Mouse (Mus musculus): ENCODE measurements at regions not wholly inside any gene's neighbourhood (a gene's known extent, or its start where the extent isn't known, plus 50 kb on each side); places are given as distances from the start of the nearest gene placed in this dataset.
"Not testable (repeated sequence)": the region's sequence is repeated elsewhere in the genome, so short reads cannot be mapped to it uniquely, and the experiment has no call there.

DNA sequence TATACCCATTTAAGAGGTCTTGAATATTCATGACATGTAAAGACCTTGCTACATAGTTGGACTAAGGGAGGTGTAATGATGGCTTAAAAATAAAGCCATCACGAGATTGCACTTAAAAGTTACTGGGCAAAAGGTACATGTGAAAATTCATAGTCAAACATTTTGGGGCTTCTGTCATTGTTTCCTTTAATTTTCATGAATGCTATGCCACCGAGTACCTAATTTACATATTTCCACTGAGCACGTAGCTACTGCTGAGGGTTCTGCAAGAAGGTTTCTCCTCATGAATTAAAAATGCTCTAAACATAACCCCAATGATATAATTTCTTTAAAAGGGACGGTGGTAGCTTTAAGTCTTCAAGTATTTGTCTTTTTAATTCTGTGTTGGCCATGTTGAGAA lies 800.4 kb downstream of the Ets1 start:
- no peak for DNase-seq (ENCODE audit: low spot score in 2 of 2)

DNA sequence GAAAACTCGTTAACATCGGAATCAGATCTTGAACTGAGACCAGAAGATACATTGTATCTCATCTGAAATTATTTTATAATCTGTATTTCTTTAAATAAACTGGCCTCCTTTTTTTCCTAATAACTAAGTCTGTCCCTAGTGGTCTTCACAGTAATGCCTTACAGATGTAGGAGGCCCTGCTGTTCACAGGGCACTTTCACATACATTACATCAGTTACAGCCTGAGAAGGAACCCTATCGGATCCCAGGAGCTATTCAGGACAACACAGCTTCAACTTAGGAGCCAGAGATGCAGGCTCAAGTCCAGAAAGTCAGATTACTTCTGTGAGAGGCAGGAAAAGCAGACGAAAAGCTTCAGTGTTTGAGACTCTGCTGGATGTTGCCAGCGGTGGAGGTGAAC lies 806.2 kb downstream of the Ets1 start:
- no peak for DNase-seq (ENCODE audit: low spot score in 2 of 2)

DNA sequence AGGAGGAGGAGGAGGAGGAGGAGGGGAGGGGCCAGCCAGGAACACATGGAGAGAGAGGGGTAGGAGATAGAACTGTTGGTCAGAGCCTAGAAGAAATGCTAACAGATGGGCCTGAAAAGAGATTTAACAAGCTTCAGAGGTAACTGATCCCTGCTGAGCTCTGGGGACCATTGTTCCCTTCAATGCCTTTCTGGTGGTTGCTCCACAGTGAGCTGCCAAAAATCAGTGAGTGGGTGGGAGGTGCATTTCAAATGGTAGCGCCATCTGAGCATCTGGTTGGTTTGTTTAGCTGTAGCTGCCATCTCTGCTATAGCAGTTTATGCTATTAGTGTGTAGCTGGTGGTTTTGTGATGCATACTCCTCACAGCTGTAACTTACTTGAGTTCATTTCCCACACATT lies 809.9 kb downstream of the Ets1 start:
- peak in 1 of 2 experiments; percentile 2 for DNase-seq (ENCODE audit: low spot score in 2 of 2)

DNA sequence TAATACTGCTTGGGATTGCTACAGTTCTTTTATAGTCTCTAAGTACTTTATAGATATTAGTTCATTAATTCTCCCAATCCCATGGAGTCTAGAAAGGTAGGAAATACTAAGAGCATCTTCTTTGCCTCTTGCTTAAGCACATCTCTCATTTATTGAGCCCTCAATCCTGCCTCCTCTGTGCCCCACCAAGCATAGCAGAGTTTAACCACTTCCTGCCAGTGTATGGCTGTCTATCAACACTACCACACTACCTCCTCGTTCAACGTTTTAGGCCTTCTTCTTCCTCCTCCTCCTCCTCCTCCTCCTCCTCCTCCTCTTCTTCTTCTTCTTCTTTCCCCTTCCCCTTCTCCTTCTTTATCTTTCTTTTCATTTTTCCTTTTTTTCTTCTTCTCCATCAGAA lies 839.1 kb downstream of the Ets1 start:
- no peak for DNase-seq (ENCODE audit: low spot score in 2 of 2)

GRCm38 (mm10) chr9:33482845-33483540 lies 847.0 kb downstream of the Ets1 start:
- DNase-seq (ENCODE audit: low spot score in 2 of 2): no peak

DNA sequence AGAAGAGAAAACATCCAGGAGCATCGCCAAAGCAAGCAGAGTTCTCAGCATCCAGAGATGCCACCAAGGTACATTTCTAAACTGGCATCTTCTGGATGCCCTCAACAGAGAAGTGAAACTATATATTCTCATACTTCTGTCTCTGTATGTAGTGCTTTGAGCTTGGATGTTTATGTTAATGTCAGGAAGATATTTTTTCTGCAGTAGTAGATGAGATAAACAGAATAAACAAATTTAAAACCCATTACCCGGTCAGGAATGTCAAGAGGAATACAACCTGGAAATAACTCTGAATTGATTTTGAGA lies 847.5 kb downstream of the Ets1 start:
- no peak for DNase-seq (ENCODE audit: low spot score in 2 of 2)

DNA sequence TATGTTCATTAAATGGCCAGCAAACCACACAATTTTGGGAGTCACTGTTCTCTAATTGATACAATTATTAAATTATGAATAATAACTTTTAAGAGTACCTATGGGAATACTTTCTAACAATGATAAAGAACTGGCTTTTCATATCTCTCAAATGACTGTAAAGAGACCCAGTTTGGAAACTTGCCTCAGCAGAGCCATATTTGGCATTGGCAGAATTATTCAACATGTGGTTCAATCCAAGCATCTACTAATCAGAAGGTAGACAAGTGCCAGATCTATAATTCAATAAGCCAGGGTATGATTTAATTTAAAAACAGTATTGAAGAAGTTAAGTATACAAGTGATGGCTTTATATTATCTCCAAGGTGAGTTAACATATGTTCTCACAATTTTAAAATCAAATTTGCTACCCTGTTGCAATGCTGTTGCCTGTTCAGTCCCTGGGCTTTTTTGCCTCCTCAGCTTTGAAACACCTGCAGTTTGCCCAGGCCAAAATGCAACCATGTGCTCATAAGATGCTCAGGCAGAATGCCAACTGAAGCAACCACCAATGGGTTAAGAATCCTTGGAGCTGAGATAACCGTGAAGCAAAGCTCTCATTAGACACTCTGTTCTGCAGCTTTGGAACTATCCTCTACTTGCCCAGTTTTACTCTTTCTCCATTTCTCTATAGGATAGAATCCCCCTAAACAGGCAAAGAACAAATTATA lies 897.2 kb downstream of the Ets1 start:
- DNase-seq (ENCODE audit: low spot score in 2 of 2): no peak

DNA sequence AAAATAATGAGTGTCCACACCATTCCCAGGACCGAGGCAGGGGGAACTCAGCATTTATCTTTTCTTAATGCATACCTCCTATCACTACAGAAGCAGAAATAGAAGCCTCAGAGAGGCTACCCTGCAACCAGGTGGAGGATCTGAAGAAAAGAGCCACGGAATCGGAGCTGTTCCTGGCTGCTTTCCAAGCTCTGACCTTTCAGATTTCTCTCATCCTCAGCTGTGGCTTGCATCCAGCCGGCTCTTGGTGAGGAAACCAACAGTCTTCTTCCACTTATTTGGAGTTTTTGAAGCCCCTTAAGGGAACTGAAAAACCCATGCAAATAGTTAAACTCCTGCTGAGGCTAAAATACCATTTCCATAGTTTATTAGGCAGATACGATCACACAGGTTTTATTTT lies 907.3 kb downstream of the Ets1 start:
- DNase-seq (ENCODE audit: low spot score in 2 of 2): no peak

DNA sequence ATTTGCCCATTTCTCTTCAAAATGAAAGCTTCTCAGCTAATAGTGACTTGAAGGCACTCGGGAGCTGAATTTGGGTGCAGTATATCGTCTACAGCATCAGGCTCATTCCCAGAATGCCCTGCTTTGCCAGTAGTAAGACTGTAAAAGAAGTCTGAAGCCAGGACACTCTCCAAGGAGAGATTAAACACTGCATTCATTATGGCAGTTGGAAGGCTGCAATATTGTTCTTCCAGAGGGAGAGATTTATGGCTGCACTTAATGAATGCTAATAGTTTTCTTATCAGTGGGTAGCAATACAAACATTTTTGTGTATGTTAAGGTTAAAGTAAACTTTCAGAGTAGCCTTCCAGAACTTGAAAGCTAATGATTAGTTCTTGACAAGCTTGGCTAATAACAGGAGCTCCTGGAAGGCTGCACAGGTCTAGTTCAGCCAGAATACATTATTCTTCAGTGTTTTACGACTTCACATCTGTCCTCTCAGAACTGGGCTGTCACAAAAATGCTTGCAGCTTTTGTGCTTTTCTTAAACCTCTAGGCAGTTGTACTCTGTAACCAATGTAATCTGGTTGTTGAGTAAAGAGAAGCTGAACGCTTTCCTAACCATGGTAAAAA lies 910.2 kb downstream of the Ets1 start:
- DNase-seq (ENCODE audit: low spot score in 2 of 2): no peak

- DNase-seq (ENCODE audit: low spot score in 2 of 2): no peak
These were observed 913.4 kb downstream of the Ets1 start for GRCm38 (mm10) chr9:33549395-33549794.

- DNase-seq (ENCODE audit: low spot score in 2 of 2): no peak
These were observed 913.7 kb upstream of the Kirrel3 start for GRCm38 (mm10) chr9:33571990-33572389.

DNA sequence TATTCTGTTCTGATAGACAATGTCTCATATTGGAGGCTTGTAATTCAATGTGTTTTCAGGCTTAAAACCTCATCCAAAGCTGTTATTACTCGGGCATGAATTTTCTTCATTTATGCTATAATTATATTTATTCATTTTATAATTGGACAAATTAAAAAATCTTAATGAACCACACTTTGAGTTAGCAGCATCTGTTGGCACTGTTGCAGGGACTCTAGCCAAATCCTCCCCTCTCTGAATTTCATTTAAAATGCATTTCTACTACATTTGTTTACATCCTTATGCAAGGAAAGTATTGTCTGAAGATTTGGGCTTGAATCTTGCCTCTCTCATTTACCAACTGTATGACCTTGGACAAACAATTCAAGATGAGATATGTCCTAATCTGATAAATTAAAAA lies 874.2 kb upstream of the Kirrel3 start:
- no peak for DNase-seq (ENCODE audit: low spot score in 2 of 2)

DNA sequence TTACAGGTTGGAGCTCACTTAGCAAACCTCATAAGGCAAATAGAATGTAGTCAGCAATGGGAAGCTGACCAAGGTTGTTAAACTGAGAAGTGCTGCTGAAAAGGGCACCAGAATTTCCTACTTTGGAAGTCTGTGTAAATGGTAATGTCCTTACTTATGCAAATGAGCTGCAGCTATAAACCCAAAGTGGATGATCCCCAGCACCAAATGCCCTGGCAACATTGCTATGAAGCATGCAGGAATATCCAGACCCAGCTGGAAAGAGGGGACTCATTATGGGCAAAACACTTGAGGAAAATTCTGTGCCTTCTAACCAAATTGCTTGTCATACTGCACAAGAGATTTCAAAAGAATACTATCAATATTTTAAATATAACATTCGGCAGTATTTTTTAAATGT lies 861.3 kb upstream of the Kirrel3 start:
- DNase-seq (ENCODE audit: low spot score in 2 of 2): no peak

DNA sequence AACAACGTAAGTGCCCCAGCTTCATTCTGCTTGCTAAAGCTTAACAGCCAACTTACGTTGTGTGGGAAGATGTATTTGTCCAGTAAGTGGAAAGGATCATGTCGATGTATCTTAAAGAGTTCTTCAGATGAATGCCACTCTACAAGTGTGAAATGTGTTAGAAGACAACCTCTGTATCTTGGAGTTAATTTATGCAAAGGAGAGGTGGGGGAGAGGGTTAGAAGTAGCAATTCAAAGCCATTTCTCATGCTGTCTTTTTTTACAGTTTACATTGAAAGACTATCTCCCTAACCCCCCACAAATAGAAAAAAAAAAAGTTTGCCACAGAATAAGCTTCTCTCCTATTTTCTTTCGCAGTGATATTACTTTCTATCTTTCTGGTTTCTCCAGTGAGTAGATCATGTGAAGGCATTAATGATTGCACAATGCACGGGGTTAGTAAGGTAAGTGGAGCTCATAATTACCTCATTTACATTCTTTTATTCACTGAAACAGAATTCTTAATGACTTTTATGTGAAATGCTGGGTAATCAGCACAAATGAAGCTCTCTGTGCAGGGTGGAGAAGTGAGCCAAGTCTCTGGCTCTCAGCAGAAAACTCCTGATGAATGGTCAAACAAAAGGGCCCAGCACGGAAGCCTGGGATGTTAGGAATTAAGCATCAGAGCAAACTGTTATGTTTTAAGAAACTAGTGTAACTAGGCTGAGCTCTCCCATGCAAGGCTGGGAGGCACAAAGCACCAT lies 855.8 kb upstream of the Kirrel3 start:
- no peak for DNase-seq (ENCODE audit: low spot score in 2 of 2)

GRCm38 (mm10) chr9:33662978-33663377 lies 822.7 kb upstream of the Kirrel3 start:
- no peak for DNase-seq (ENCODE audit: low spot score in 2 of 2)

DNA sequence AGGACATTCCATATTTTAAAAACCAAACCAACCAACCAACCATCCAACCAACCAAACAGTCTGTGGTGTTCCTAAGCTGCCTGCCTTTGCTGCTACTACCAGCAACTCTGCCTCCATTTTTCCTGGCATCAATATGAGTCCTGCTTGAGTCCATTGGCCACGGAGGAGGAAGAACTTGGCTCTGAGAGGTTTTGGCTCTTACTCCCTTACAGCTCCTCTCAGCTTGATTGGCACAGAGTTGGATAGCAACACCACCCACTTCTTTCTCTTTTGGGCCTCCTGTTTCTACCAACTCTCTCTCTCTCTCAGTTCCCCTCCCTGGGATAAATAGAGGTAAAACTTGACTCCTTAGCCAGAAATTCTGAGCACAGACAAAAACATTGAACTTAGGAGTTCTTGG lies 804.6 kb upstream of the Kirrel3 start:
- DNase-seq (ENCODE audit: low spot score in 2 of 2): peak; percentile 4 to 44

DNA sequence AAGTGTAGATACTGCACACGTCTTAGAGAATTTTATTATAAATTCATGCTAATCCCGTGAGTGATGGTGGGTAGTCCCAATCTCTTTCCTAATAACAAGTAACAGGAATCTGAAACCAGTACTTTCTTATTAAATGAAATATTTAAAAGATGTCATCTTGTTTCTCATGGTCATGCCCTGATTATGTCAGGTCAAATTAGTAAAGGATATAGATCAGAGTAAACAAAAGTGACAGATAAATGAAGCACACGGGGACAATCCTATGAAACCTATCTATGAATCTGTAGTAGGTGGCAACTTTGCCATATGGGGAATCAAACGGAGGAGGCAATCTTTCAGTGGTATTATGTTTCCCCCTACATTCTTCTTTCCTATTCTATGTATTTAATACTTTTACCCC lies 794.0 kb upstream of the Kirrel3 start:
- DNase-seq (ENCODE audit: low spot score in 2 of 2): no peak

GRCm38 (mm10) chr9:33717614-33718013 lies 768.1 kb upstream of the Kirrel3 start:
- no peak for DNase-seq (ENCODE audit: low spot score in 2 of 2)

DNA sequence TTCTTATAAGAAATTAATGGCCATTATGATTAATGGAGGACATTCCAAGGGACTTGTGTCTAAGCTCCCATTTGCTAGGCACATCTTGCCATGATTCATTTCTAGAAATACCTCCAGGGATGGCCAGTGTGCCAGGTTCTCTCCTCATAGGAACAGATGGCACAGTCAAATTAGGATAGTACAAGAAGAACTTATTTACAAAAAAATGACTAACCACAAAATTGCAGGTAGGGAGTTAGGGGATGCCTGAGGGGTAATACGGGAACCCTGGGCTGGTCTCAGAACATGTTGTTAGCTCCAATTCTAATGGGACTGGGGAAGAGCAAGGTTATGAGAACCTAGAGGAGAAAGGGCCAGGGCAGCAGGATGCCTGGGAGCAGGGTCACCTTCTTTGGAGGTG lies 760.9 kb upstream of the Kirrel3 start:
- peak in 1 of 2 experiments; percentile 40 for DNase-seq (ENCODE audit: low spot score in 2 of 2)

DNA sequence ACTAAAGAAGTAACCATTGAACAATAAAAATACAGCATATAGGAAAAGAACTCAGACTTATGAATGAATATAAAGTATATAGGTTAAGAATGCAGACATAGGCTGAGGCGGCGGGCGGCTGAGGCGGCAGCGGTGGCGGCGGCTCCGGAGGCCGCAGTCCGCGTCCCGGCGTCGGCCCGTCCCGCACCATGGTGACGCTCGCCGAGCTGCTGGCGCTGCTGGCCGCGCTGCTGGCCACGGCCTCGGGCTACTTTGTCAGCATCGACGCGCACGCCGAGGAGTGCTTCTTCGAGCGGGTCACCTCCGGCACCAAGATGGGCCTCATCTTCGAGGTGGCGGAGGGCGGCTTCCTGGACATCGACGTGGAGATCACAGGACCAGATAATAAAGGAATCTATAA lies 757.6 kb upstream of the Kirrel3 start:
- not testable (repeated sequence) for DNase-seq (ENCODE audit: low spot score in 2 of 2)

DNA sequence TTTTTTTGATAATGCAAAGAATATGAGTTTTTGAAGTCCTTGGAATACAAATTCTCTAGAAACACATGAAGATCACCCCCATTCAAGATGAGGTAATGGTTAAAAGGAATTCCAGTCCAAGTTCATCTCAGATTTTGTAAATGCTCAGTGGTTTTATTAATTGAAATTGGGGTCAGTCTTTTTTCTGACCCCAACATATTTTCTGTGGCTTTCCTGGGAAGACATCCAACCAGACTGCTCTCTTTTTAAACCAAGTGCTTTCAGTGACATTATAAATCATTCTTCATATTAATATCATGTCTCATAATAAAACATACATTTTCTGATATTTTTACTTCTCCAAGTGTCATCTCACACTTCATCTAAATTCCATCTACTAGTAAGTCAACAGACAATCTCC lies 725.0 kb upstream of the Kirrel3 start:
- no peak for DNase-seq (ENCODE audit: low spot score in 2 of 2)

GRCm38 (mm10) chr9:33766235-33766634 lies 719.5 kb upstream of the Kirrel3 start:
- DNase-seq (ENCODE audit: low spot score in 2 of 2): no peak

DNA sequence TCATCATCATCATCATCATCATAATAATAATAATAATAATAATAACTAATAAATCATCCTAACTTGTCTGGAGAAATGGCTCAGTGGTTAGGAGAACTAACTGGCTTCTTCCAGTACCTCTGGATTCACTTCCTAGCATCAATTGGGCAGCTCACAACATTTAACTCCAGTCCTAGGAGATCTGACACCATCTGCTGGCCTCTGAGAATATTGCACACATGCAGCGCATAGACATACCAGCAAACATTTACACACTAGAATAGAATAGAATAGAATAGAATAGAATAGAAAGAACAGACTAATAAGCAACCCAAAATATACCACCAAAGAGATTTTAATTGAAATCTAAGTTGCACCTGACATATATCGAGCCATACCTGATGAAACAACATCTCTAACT lies 715.9 kb upstream of the Kirrel3 start:
- DNase-seq (ENCODE audit: low spot score in 2 of 2): no peak

Measured in left cerebral cortex, adult 9 months (tissue).